Mouse (Mus musculus): Measurements from ENCODE around the gene Gtf3c4. TPM values are rescaled to one million over a fixed set of nuclear protein-coding genes. Genes with fewer than 3 reads are reported as not detected.

Gene Gtf3c4
- polyA plus RNA-seq, 1 experiment from 2014 or later, result 3.3 TPM

DNA sequence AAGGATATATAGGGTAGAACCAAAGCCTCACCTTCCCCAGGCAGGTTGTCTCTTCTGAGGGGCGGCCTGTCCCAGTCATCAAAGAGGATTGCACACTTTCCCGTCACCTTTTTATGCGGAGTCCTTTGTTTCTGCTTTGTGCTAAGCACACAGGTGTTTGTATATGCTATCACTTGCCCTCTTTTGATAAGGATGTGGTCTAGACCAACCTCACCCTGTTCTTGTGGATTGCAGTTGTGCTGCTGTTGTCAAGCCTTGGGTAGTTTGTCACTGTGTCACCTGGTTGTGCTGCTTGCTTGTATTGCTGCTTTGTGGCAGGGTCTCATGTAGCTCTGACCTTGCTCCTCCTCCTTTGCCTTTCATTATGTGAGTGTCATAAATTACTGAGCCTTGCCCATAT lies 12.4 kb upstream of the Gtf3c4 start:
- Histone ChIP-seq H3K4me2 (replicated peaks; ENCODE audit: low read depth) (no peak overlapping the region), H3K4me1 (replicated peaks; ENCODE audit: control insufficient read depth, insufficient read depth) (no peaks in the 10 kb centered on the region), H3K4me3 (ENCODE audit: low read depth, low read length) (no peak overlapping the region), H3K27ac (replicated peaks) (no peak overlapping the region), H3K27me3 (ENCODE audit: control insufficient read depth, insufficient read depth, low read length) (no peaks in the 10 kb centered on the region), H3K36me3 (ENCODE audit: control insufficient read depth, insufficient read depth, low read length) (peaks cover 11% of the 10 kb centered on the region), H3K9me3 (ENCODE audit: control insufficient read depth, low read length) (no peaks in the 10 kb centered on the region), H3K9ac (ENCODE audit: low read length) (no peak overlapping the region)
- no peak for TF ChIP-seq EP300 (optimal IDR thresholded peaks at IDR 0.05)
- ATAC-seq (ENCODE audit: low FRiP score, low TSS enrichment) (peak; percentile 71), DNase-seq (ENCODE audit: low spot score) (no peak)
- 67% methylated on average over 3 of the region's 3 CpGs for WGBS

DNA sequence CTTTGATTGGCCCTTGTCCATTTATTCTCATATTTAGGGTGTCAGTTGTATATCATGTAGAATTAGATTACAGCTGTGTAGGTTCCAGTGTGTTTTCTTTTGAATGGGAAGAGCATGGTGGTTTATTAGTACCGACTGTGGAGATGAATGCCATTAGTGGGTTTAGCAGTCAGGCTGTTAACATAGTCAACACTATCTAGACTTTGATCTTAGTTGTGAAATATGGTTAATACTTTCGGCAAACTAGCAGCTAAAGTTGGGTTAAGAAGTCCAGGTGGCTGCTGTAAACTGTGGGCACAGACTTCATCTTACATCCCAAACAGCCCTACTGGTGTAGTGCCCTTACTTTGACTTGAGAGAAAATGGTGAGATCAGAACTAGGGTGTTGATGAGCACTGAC lies 8.7 kb upstream of the Gtf3c4 start:
- Histone ChIP-seq H3K4me2 (replicated peaks; ENCODE audit: low read depth) (no peak overlapping the region), H3K36me3 (ENCODE audit: control insufficient read depth, insufficient read depth, low read length) (peaks cover 8% of the 10 kb centered on the region; the same call in 1 of the 2 replicates), H3K4me1 (replicated peaks; ENCODE audit: control insufficient read depth, insufficient read depth) (no peaks in the 10 kb centered on the region), H3K4me3 (ENCODE audit: low read depth, low read length) (no peak overlapping the region), H3K27me3 (ENCODE audit: control insufficient read depth, insufficient read depth, low read length) (no peaks in the 10 kb centered on the region), H3K27ac (replicated peaks) (no peak overlapping the region), H3K9me3 (ENCODE audit: control insufficient read depth, low read length) (no peaks in the 10 kb centered on the region), H3K9ac (ENCODE audit: low read length) (no peak overlapping the region)
- DNase-seq (ENCODE audit: low spot score) (no peak), ATAC-seq (ENCODE audit: low FRiP score, low TSS enrichment) (no peak)
- TF ChIP-seq EP300 (optimal IDR thresholded peaks at IDR 0.05) (no peak), CTCF (IDR thresholded peaks at IDR 0.05; ENCODE audit: low read depth) (no peak)
- WGBS, result 82% methylated on average over 2 of the region's 2 CpGs

- no peaks in the 10 kb centered on the region for H3K27me3 ChIP-seq (ENCODE audit: control insufficient read depth, insufficient read depth, low read length)
Measured at GRCm38 (mm10) chr2:28842042-28842441, 1.9 kb upstream of the Gtf3c4 start.

GRCm38 (mm10) chr2:28839501-28840221 lies 499 bp downstream of the Gtf3c4 start:
- Histone ChIP-seq H3K4me3 (ENCODE audit: low read depth, low read length) (peak overlapping the region; percentile 92), H3K27me3 (ENCODE audit: control insufficient read depth, insufficient read depth, low read length) (no peaks in the 10 kb centered on the region), H3K4me2 (replicated peaks; ENCODE audit: low read depth) (peak overlapping the region; percentile 94), H3K9me3 (ENCODE audit: control insufficient read depth, low read length) (no peaks in the 10 kb centered on the region), H3K9ac (ENCODE audit: low read length) (peak overlapping the region; percentile 88), H3K36me3 (ENCODE audit: control insufficient read depth, insufficient read depth, low read length) (peaks cover 2% of the 10 kb centered on the region; the same call in 1 of the 2 replicates), H3K4me1 (replicated peaks; ENCODE audit: control insufficient read depth, insufficient read depth) (peaks cover 2% of the 10 kb centered on the region; the same call in 1 of the 2 replicates), H3K27ac (replicated peaks) (peak overlapping the region; percentile 90)
- no peak for TF ChIP-seq CTCF (IDR thresholded peaks at IDR 0.05; ENCODE audit: low read depth)
- TF ChIP-seq EP300 (optimal IDR thresholded peaks at IDR 0.05), result no peak
- WGBS, result 0% methylated on average over 42 of the region's 53 CpGs
- DNase-seq (ENCODE audit: low spot score) (peak; percentile 20), ATAC-seq (ENCODE audit: low FRiP score, low TSS enrichment) (no peak)

More at GRCm38 (mm10) chr2:28842042-28842441, 1.9 kb upstream of the Gtf3c4 start:
- 42% methylated on average over 3 of the region's 3 CpGs for WGBS
- ATAC-seq (ENCODE audit: low FRiP score, low TSS enrichment) (no peak), DNase-seq (ENCODE audit: low spot score) (no peak)
- Histone ChIP-seq H3K4me2 (replicated peaks; ENCODE audit: low read depth) (no peak overlapping the region; the same call in 1 of the 2 replicates), H3K27ac (replicated peaks) (no peak overlapping the region), H3K36me3 (ENCODE audit: control insufficient read depth, insufficient read depth, low read length) (peaks cover 3% of the 10 kb centered on the region; the same call in 1 of the 2 replicates), H3K9ac (ENCODE audit: low read length) (no peak overlapping the region), H3K4me3 (ENCODE audit: low read depth, low read length) (no peak overlapping the region), H3K9me3 (ENCODE audit: control insufficient read depth, low read length) (no peaks in the 10 kb centered on the region), H3K4me1 (replicated peaks; ENCODE audit: control insufficient read depth, insufficient read depth) (peaks cover 2% of the 10 kb centered on the region; the same call in 1 of the 2 replicates)
- TF ChIP-seq EP300 (optimal IDR thresholded peaks at IDR 0.05) (no peak), CTCF (IDR thresholded peaks at IDR 0.05; ENCODE audit: low read depth) (no peak)

DNA sequence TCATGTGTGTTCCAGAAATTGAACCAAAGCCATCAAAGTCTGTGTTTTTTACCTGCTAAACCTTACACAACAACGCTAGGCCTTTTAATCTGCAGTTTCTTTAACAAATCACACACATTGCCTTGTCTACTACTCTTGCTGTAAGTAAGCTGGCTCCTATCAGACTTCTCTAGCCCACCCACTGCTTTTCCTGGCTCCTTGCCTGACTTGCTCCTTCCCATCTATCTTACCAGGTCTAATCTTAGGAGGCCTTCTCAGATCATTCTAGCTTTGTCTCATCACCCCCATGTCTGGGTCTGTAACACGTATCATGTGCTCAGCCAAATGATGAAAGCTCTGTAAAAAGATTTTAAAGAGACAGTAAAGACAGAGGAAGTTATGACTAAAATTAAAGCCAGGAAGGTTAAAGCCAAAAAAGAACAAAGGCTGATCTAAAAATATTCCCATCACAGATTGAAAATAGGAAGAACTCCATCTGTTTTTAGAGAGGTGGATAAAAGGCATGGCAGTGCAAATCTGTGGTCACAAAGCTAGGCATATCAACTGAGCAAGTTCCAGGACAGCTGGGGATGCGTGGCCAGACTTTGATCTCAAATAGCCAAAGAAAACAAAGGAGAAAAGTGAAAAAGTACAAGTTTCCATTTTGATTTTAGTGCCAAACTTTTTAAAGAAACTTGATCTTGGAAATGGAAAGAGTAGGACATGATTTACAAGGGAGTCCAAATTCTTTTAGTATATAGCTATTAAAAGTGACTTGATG lies 3.8 kb downstream of the Gtf3c4 start:
- H3K9ac ChIP-seq (ENCODE audit: low read length), result no peak overlapping the region
- H3K27ac ChIP-seq (replicated peaks), result no peak overlapping the region
- H3K36me3 ChIP-seq (ENCODE audit: control insufficient read depth, insufficient read depth, low read length), result peaks cover 16% of the 10 kb centered on the region
- WGBS, result 48% methylated on average over 3 of the region's 3 CpGs
- no peak for ATAC-seq (ENCODE audit: low FRiP score, low TSS enrichment)
- no peak for TF ChIP-seq CTCF (IDR thresholded peaks at IDR 0.05; ENCODE audit: low read depth)
- TF ChIP-seq EP300 (optimal IDR thresholded peaks at IDR 0.05), result no peak
- no peak for DNase-seq (ENCODE audit: low spot score)
- no peaks in the 10 kb centered on the region for H3K27me3 ChIP-seq (ENCODE audit: control insufficient read depth, insufficient read depth, low read length)
- H3K4me2 ChIP-seq (replicated peaks; ENCODE audit: low read depth), result no peak overlapping the region
- H3K4me1 ChIP-seq (replicated peaks; ENCODE audit: control insufficient read depth, insufficient read depth), result peaks cover 2% of the 10 kb centered on the region; the same call in 1 of the 2 replicates
- H3K9me3 ChIP-seq (ENCODE audit: control insufficient read depth, low read length), result no peaks in the 10 kb centered on the region
- H3K4me3 ChIP-seq (ENCODE audit: low read depth, low read length), result no peak overlapping the region

DNA sequence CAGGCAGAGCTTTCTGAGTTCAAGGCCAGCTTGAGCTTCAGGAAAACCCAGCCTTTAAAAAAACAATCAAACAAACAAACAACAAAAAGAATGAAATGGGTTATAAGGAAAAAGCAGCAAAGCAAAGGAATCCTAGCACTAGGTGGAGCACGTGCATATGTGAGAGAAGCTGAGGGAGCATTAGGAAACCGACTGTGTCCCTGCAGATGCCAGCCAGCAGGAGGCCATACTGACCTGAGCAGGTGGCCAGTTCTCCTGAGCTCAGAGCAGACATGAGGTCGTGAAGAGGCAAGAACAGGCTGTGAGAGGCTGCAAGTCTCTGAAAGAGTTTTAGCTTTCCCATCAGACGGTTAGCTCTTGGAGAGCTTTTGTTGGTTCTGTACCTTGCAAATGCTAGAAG lies 10.9 kb downstream of the Gtf3c4 start:
- Histone ChIP-seq H3K9me3 (ENCODE audit: control insufficient read depth, low read length) (no peaks in the 10 kb centered on the region), H3K36me3 (ENCODE audit: control insufficient read depth, insufficient read depth, low read length) (peaks cover 38% of the 10 kb centered on the region), H3K4me1 (replicated peaks; ENCODE audit: control insufficient read depth, insufficient read depth) (no peaks in the 10 kb centered on the region), H3K4me3 (ENCODE audit: low read depth, low read length) (no peak overlapping the region), H3K9ac (ENCODE audit: low read length) (no peak overlapping the region), H3K27me3 (ENCODE audit: control insufficient read depth, insufficient read depth, low read length) (no peaks in the 10 kb centered on the region), H3K4me2 (replicated peaks; ENCODE audit: low read depth) (no peak overlapping the region), H3K27ac (replicated peaks) (no peak overlapping the region)
- DNase-seq (ENCODE audit: low spot score), result peak; percentile 67
- ATAC-seq (ENCODE audit: low FRiP score, low TSS enrichment), result peak; percentile 85
- WGBS, result 28% methylated on average over 4 of the region's 4 CpGs
- TF ChIP-seq CTCF (IDR thresholded peaks at IDR 0.05; ENCODE audit: low read depth) (peak; percentile 80), EP300 (optimal IDR thresholded peaks at IDR 0.05) (no peak)

Data from stomach, postnatal 0 days (tissue).